Mouse (Mus musculus) myocyte (in vitro differentiated cells): ENCODE results near the gene Metrnl.

Source experiments
- POLR2A ChIP-seq: IDR thresholded peaks from one replicate; pipeline ENCODE4 v1.6.1; 2011; ENCODE audit warnings: low read depth, mild to moderate bottlenecking, control low read depth, moderate library complexity; ENCODE audit not compliant: insufficient read length
- TCF12 ChIP-seq: IDR thresholded peaks from one replicate; pipeline ENCODE4 v1.6.1; 2011; ENCODE audit warnings: mild to moderate bottlenecking, control low read depth; ENCODE audit not compliant: poor library complexity, insufficient read depth, severe bottlenecking
- USF1 ChIP-seq: IDR thresholded peaks from one replicate; pipeline ENCODE4 v1.6.1; 2011; ENCODE audit warnings: low read depth, mild to moderate bottlenecking, control low read depth, moderate library complexity

GRCm38 (mm10) chr11:121651556-121651955 lies 49.8 kb upstream of the Metrnl start:
- TF ChIP-seq USF1 (no peak), POLR2A (no peak), TCF12 (no peak)
